Mouse (Mus musculus) heart, embryonic 13.5 days (tissue): ENCODE results near the gene E130311K13Rik. TPM values are rescaled to one million over a fixed set of nuclear protein-coding genes. Genes with fewer than 3 reads are reported as not detected.
A peak's percentile ranks its signal among the peaks of the same experiment; 100 is the strongest.

Experiments
- ATAC-seq: fragments of 200-750 bp; cut with Nextera tagmentation; 2 replicates; pipeline ENCODE4 v1.8.0; 2017; ENCODE audit warnings: moderate TSS enrichment; ENCODE audit not compliant: insufficient number of reproducible peaks, low FRiP score, low TSS enrichment; ENCODE audit errors: extremely low read depth
- H3K27ac ChIP-seq: fragments of 300-500 bp; sonication (generic); replicated peaks from 2 replicates; pipeline ENCODE4 v1.5.1; 2015; ENCODE audit warnings: moderate library complexity, mild to moderate bottlenecking, inconsistent platforms
- H3K27me3 ChIP-seq: fragments of 300-500 bp; sonication (generic); replicated peaks from 2 replicates; pipeline ENCODE4 v1.6.1; 2015; ENCODE audit warnings: mild to moderate bottlenecking, inconsistent platforms
- H3K36me3 ChIP-seq: fragments of 300-500 bp; sonication (generic); 2 replicates; pipeline ENCODE4 v1.6.1; 2015; ENCODE audit warnings: mild to moderate bottlenecking, inconsistent platforms
- H3K4me1 ChIP-seq: fragments of 300-500 bp; sonication (generic); 2 replicates; pipeline ENCODE4 v1.6.1; 2015; ENCODE audit warnings: inconsistent platforms
- H3K4me2 ChIP-seq: fragments of 300-500 bp; sonication (generic); 2 replicates; pipeline ENCODE4 v1.6.1; 2015; ENCODE audit warnings: inconsistent platforms, mild to moderate bottlenecking, moderate library complexity
- H3K4me3 ChIP-seq: fragments of 300-500 bp; sonication (generic); 2 replicates; pipeline ENCODE4 v1.5.1; 2015; ENCODE audit warnings: moderate library complexity, mild to moderate bottlenecking, inconsistent platforms
- H3K9ac ChIP-seq: fragments of 300-500 bp; sonication (generic); 2 replicates; pipeline ENCODE4 v1.6.1; 2015; ENCODE audit warnings: inconsistent platforms, mild to moderate bottlenecking, moderate library complexity
- H3K9me3 ChIP-seq: fragments of 300-500 bp; sonication (generic); 2 replicates; pipeline ENCODE4 v1.6.1; 2016; ENCODE audit warnings: inconsistent platforms
- WGBS: fragments of 180-500 bp; shearing (Covaris S2); methylation state at CpG from one replicate; pipeline ENCODE4 v1.1.7; 2015; ENCODE audit warnings: mixed read lengths; 5-methylcytosine and 5-hydroxymethylcytosine counted together
- polyA plus RNA-seq: library from polyadenylated mRNA; unstranded; fragments of >200 nt; fragmentation: Nextera tagmentation; extraction: Ambion mirVana; gene quantifications from 2 replicates; pipeline ENCODE4 v1.2.1, GENCODE M21; 2015

E130311K13Rik gene
- polyA plus RNA-seq, 1 experiment from 2014 or later = 5.1 TPM

GRCm38 (mm10) chr3:63938928-63939327, 9.7 kb upstream of the E130311K13Rik start:
- H3K36me3 ChIP-seq = peaks cover 32% of the 10 kb centered on the region
- 74% methylated on average over 2 of the region's 2 CpGs for WGBS
- H3K9ac ChIP-seq = no peak overlapping the region
- H3K4me3 ChIP-seq = no peak overlapping the region
- H3K4me1 ChIP-seq = no peaks in the 10 kb centered on the region
- H3K27me3 ChIP-seq = no peaks in the 10 kb centered on the region
- no peaks in the 10 kb centered on the region for H3K9me3 ChIP-seq
- H3K27ac ChIP-seq = no peak overlapping the region
- ATAC-seq = no peak
- H3K4me2 ChIP-seq = no peak overlapping the region

GRCm38 (mm10) chr3:63919634-63920033, 9.6 kb downstream of the E130311K13Rik start:
- H3K27ac ChIP-seq = no peak overlapping the region
- H3K4me1 ChIP-seq = no peaks in the 10 kb centered on the region
- H3K27me3 ChIP-seq = no peaks in the 10 kb centered on the region
- ATAC-seq = no peak
- no peaks in the 10 kb centered on the region for H3K9me3 ChIP-seq
- WGBS = 51% methylated on average over 3 of the region's 3 CpGs
- H3K4me2 ChIP-seq = no peak overlapping the region
- H3K9ac ChIP-seq = no peak overlapping the region
- H3K4me3 ChIP-seq = no peak overlapping the region
- H3K36me3 ChIP-seq = peaks cover 47% of the 10 kb centered on the region

- Histone ChIP-seq H3K4me2 (no peak overlapping the region), H3K36me3 (peaks cover 17% of the 10 kb centered on the region), H3K9ac (no peak overlapping the region), H3K4me3 (no peak overlapping the region), H3K27ac (no peak overlapping the region), H3K4me1 (peaks cover 3% of the 10 kb centered on the region), H3K9me3 (no peaks in the 10 kb centered on the region), H3K27me3 (peaks cover 3% of the 10 kb centered on the region)
- no peak for ATAC-seq
- WGBS = 67% methylated on average over 4 of the region's 4 CpGs
Observed at GRCm38 (mm10) chr3:63910301-63910700, 19.0 kb downstream of the E130311K13Rik start.

GRCm38 (mm10) chr3:63905241-63905640, 24.0 kb downstream of the E130311K13Rik start:
- Histone ChIP-seq H3K9me3 (no peaks in the 10 kb centered on the region), H3K36me3 (no peaks in the 10 kb centered on the region), H3K4me3 (peak overlapping the region; percentile 47), H3K27me3 (peaks cover 16% of the 10 kb centered on the region), H3K9ac (peak overlapping the region; percentile 44), H3K4me2 (peak overlapping the region; percentile 74), H3K27ac (no peak overlapping the region), H3K4me1 (peaks cover 7% of the 10 kb centered on the region)
- 3% methylated on average over 18 of the region's 18 CpGs for WGBS
- no peak for ATAC-seq

GRCm38 (mm10) chr3:63904157-63904556, 25.1 kb downstream of the E130311K13Rik start:
- Histone ChIP-seq H3K36me3 (no peaks in the 10 kb centered on the region), H3K4me1 (peaks cover 16% of the 10 kb centered on the region), H3K27ac (no peak overlapping the region), H3K4me2 (no peak overlapping the region), H3K4me3 (no peak overlapping the region), H3K27me3 (peaks cover 16% of the 10 kb centered on the region), H3K9me3 (no peaks in the 10 kb centered on the region), H3K9ac (no peak overlapping the region)
- WGBS = 83% methylated on average over 2 of the region's 2 CpGs
- no peak for ATAC-seq

- peak overlapping the region; percentile 66 for H3K4me3 ChIP-seq
- H3K27ac ChIP-seq = no peak overlapping the region
- no peaks in the 10 kb centered on the region for H3K9me3 ChIP-seq
- ATAC-seq = no peak
- H3K36me3 ChIP-seq = no peaks in the 10 kb centered on the region
- H3K4me2 ChIP-seq = peak overlapping the region; percentile 93
- H3K4me1 ChIP-seq = peaks cover 15% of the 10 kb centered on the region
- H3K9ac ChIP-seq = peak overlapping the region; percentile 80
- WGBS = 6% methylated on average over 12 of the region's 12 CpGs
- peaks cover 11% of the 10 kb centered on the region; the same call in 1 of the 2 replicates for H3K27me3 ChIP-seq
Observed at GRCm38 (mm10) chr3:63900021-63900571, 29.2 kb downstream of the E130311K13Rik start.

- H3K9me3 ChIP-seq = no peaks in the 10 kb centered on the region
- H3K4me3 ChIP-seq = peak within 1 kb of the TSS; percentile 66
- peak within 1 kb of the TSS; percentile 93 for H3K4me2 ChIP-seq
- ATAC-seq = peak; percentile 42; the same call in 1 of the 2 replicates
- under 1% methylated on average over 12 of the region's 12 CpGs for WGBS
- no peak within 1 kb of the TSS for H3K27ac ChIP-seq
- H3K36me3 ChIP-seq = no peaks in the 10 kb centered on the region
- H3K27me3 ChIP-seq = peaks cover 6% of the 10 kb centered on the region; the same call in 1 of the 2 replicates
- peak within 1 kb of the TSS; percentile 80 for H3K9ac ChIP-seq
- H3K4me1 ChIP-seq = peaks cover 15% of the 10 kb centered on the region
Observed at GRCm38 (mm10) chr3:63899309-63899695, 30.0 kb downstream of the E130311K13Rik start, which contains the start of gene Plch1. TSS of gene Plch1 (minus strand) at chr3:63899472.

GRCm38 (mm10) chr3:63898581-63899308, 30.5 kb downstream of the E130311K13Rik start:
- 0 out of 2 replicates have a peak, but pooled peaks have one; percentile 46 for ATAC-seq
- WGBS = under 1% methylated on average over 41 of the region's 41 CpGs
- Histone ChIP-seq H3K36me3 (no peaks in the 10 kb centered on the region), H3K27me3 (0 out of 2 replicates have a peak, but pooled peaks cover 4% of the 10 kb centered on the region), H3K4me1 (peaks cover 15% of the 10 kb centered on the region), H3K9ac (peak overlapping the region; percentile 80), H3K27ac (no peak overlapping the region), H3K4me3 (peak overlapping the region; percentile 66), H3K9me3 (no peaks in the 10 kb centered on the region), H3K4me2 (peak overlapping the region; percentile 93)

- no peak overlapping the region for H3K9ac ChIP-seq
- H3K27me3 ChIP-seq = no peaks in the 10 kb centered on the region
- H3K4me2 ChIP-seq = no peak overlapping the region
- H3K36me3 ChIP-seq = no peaks in the 10 kb centered on the region
- no peak for ATAC-seq
- H3K4me3 ChIP-seq = no peak overlapping the region
- peaks cover 15% of the 10 kb centered on the region for H3K4me1 ChIP-seq
- no peak overlapping the region for H3K27ac ChIP-seq
- no peaks in the 10 kb centered on the region for H3K9me3 ChIP-seq
- WGBS = 45% methylated on average over 1 of the region's 1 CpGs
Observed at GRCm38 (mm10) chr3:63897177-63897576, 32.1 kb downstream of the E130311K13Rik start.

- H3K27me3 ChIP-seq = no peaks in the 10 kb centered on the region
- H3K36me3 ChIP-seq = no peaks in the 10 kb centered on the region
- no peak overlapping the region for H3K9ac ChIP-seq
- H3K27ac ChIP-seq = no peak overlapping the region
- H3K4me1 ChIP-seq = peaks cover 15% of the 10 kb centered on the region
- no peak overlapping the region for H3K4me3 ChIP-seq
- H3K9me3 ChIP-seq = no peaks in the 10 kb centered on the region
- no peak for ATAC-seq
- H3K4me2 ChIP-seq = no peak overlapping the region
- 80% methylated on average over 4 of the region's 4 CpGs for WGBS
Observed at GRCm38 (mm10) chr3:63896303-63896702, 33.0 kb downstream of the E130311K13Rik start.

GRCm38 (mm10) chr3:63895786-63896185, 33.5 kb downstream of the E130311K13Rik start:
- H3K4me1 ChIP-seq = peaks cover 15% of the 10 kb centered on the region
- H3K36me3 ChIP-seq = no peaks in the 10 kb centered on the region
- no peaks in the 10 kb centered on the region for H3K27me3 ChIP-seq
- no peak overlapping the region for H3K9ac ChIP-seq
- no peak for ATAC-seq
- 60% methylated on average over 2 of the region's 2 CpGs for WGBS
- H3K9me3 ChIP-seq = no peaks in the 10 kb centered on the region
- H3K4me3 ChIP-seq = no peak overlapping the region
- no peak overlapping the region for H3K4me2 ChIP-seq
- H3K27ac ChIP-seq = no peak overlapping the region
